10 mouse cellular contexts compared by ENCODE assay signal in the genomic region with DNA sequence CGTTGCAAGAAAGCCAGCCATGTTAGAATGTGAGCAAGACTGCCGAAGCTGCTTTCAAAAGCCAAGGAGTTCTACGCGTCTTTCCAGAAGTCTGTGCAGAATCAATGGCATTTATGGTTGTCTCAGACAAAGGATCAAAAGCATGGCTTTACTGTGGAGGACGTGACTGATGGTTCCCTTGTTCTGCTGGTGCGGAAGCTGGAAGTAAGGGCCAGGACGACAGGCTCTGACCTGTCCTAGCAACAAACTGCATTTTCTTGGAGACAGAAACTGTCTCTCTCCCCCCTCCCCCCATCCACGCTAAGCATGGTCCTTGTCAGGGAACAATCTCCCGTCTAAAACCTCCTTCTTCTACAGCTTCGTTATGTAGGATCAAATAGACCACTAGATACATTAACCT.
DNase-seq lines count a peak whose midpoint lies in the region; ATAC-seq and TF ChIP-seq lines count a peak whose summit lies in the region.
"Had no signal": no experiment of that assay in that cellular context is flagged by ENCODE, and none has a peak within 500 bp of the region (broad histone marks: within the 10 kb centered on the region; RNA-seq: fewer than 3 reads in every experiment).

No protein-coding gene starts in this region.

- no peak for TF ChIP-seq CTCF in gastrocnemius, adult 2 months (IDR thresholded peaks at IDR 0.05)
- TF ChIP-seq CTCF in lung, adult 2 months (IDR thresholded peaks at IDR 0.05; ENCODE audit: insufficient read depth, low read length): no peak

- intact Hi-C loops in gastrocnemius, adult 2 months (cut with DNase I): no loop called here
- intact Hi-C loops in gastrocnemius, postnatal 14 days (cut with DNase I; ENCODE audit: low total_unique reads): no loop called here

- ATAC-seq in forebrain, embryonic 16.5 days: peak; percentile 74
- peak; percentile 87 for ATAC-seq in midbrain, embryonic 11.5 days (ENCODE audit: low FRiP score)
- no peak for ATAC-seq in megakaryocyte progenitor cell, adult 5-6 weeks (replicated peaks; ENCODE audit: poor library complexity)

- no peak overlapping the region for H3K27ac ChIP-seq in gastrocnemius, adult 2 months
- no peak overlapping the region; the same call in 1 of the 2 replicates for H3K27ac ChIP-seq in forebrain, embryonic 16.5 days (ENCODE audit: low read length)
- no peak overlapping the region for H3K27ac ChIP-seq in midbrain, embryonic 11.5 days (ENCODE audit: low read depth, low read length)
- H3K27ac ChIP-seq: liver, embryonic 14.5 days had no signal

- H3K9ac ChIP-seq in forebrain, embryonic 16.5 days (replicated peaks; ENCODE audit: low read depth, low read length): peak overlapping the region; percentile 27; the same call in 1 of the 2 replicates
- peak overlapping the region; percentile 14; the same call in 1 of the 2 replicates for H3K9ac ChIP-seq in midbrain, embryonic 11.5 days (ENCODE audit: low read length)
- H3K9ac ChIP-seq: liver, embryonic 14.5 days had no signal

- no peak for TF ChIP-seq POLR2A in lung, adult 2 months (IDR thresholded peaks at IDR 0.05; ENCODE audit: borderline replicate concordance, extremely low read depth, low read depth, low read length)

- peak overlapping the region; percentile 25 for H3K4me3 ChIP-seq in gastrocnemius, adult 2 months
- H3K4me3 ChIP-seq in forebrain, embryonic 16.5 days (replicated peaks; ENCODE audit: low read length): peak overlapping the region; percentile 33
- no peak overlapping the region for H3K4me3 ChIP-seq in midbrain, embryonic 11.5 days (ENCODE audit: low read depth, low read length)
- H3K4me3 ChIP-seq in lung, adult 2 months (replicated peaks; ENCODE audit: extremely low read depth, low read depth, low read length): no peak overlapping the region

- peak overlapping the region; percentile 53 for H3K4me2 ChIP-seq in forebrain, embryonic 16.5 days (ENCODE audit: low read length)
- peak overlapping the region; percentile 14; the same call in 1 of the 2 replicates for H3K4me2 ChIP-seq in midbrain, embryonic 11.5 days

- 4% methylated on average over 10 of the region's 10 CpGs for WGBS in forebrain, embryonic 16.5 days
- 15% methylated on average over 10 of the region's 10 CpGs for WGBS in midbrain, embryonic 11.5 days
- WGBS in lung, adult 2 months: 29% methylated on average over 10 of the region's 10 CpGs

- no peaks in the 10 kb centered on the region for H3K36me3 ChIP-seq in forebrain, embryonic 16.5 days (ENCODE audit: control insufficient read depth, insufficient read depth)
- H3K36me3 ChIP-seq in midbrain, embryonic 11.5 days (ENCODE audit: control insufficient read depth, insufficient read depth, low read length): no peaks in the 10 kb centered on the region

- no peaks in the 10 kb centered on the region for H3K9me3 ChIP-seq in forebrain, embryonic 16.5 days (ENCODE audit: control insufficient read depth, low read length)
- H3K9me3 ChIP-seq in midbrain, embryonic 11.5 days (ENCODE audit: control insufficient read depth, low read length): no peaks in the 10 kb centered on the region

- no peak for DNase-seq in gastrocnemius, adult 2 months
- DNase-seq in gastrocnemius, postnatal 14 days: no peak
- peak; percentile 18 for DNase-seq in R1 (ENCODE audit: low read depth, low spot score)
- peak; percentile 92 for DNase-seq in midbrain, embryonic 11.5 days (ENCODE audit: low spot score, missing footprints)
- DNase-seq in thymus, postnatal 4 days: no peak
- DNase-seq in lung, adult 2 months: no peak
- DNase-seq: adrenal gland, postnatal 36 days had no signal

- peaks cover 3% of the 10 kb centered on the region; the same call in 1 of the 2 replicates for H3K4me1 ChIP-seq in forebrain, embryonic 16.5 days (replicated peaks; ENCODE audit: control insufficient read depth, insufficient read depth, low read length)
- H3K4me1 ChIP-seq in midbrain, embryonic 11.5 days (ENCODE audit: control insufficient read depth, insufficient read depth, low read length): peaks cover 3% of the 10 kb centered on the region; the same call in 1 of the 2 replicates
- peaks cover 3% of the 10 kb centered on the region; the same call in 1 of the 2 replicates for H3K4me1 ChIP-seq in lung, adult 2 months (ENCODE audit: control insufficient read depth, insufficient read depth, low read length)

- no peaks in the 10 kb centered on the region for H3K27me3 ChIP-seq in forebrain, embryonic 16.5 days (replicated peaks; ENCODE audit: control insufficient read depth, insufficient read depth, low read length)
- no peaks in the 10 kb centered on the region for H3K27me3 ChIP-seq in midbrain, embryonic 11.5 days (ENCODE audit: control insufficient read depth, insufficient read depth, low read length)

Comparison
In these comparisons a context has a peak if more than half of its experiments do, and no peak if none do; other contexts are left out.
1. DNase-seq: peak in R1 (single experiment) and midbrain, embryonic 11.5 days (single experiment); none in gastrocnemius, adult 2 months (single experiment), gastrocnemius, postnatal 14 days (single experiment), thymus, postnatal 4 days (single experiment) and lung, adult 2 months (single experiment).
2. H3K4me3 ChIP-seq: peak in gastrocnemius, adult 2 months (single experiment) and forebrain, embryonic 16.5 days (single experiment); none in midbrain, embryonic 11.5 days (single experiment) and lung, adult 2 months (single experiment).